Mouse (Mus musculus): ENCODE results near the gene Pxk.
"Not testable (repeated sequence)": the region's sequence is repeated elsewhere in the genome, so short reads cannot be mapped to it uniquely, and the experiment has no call there.

Gene Pxk

DNA sequence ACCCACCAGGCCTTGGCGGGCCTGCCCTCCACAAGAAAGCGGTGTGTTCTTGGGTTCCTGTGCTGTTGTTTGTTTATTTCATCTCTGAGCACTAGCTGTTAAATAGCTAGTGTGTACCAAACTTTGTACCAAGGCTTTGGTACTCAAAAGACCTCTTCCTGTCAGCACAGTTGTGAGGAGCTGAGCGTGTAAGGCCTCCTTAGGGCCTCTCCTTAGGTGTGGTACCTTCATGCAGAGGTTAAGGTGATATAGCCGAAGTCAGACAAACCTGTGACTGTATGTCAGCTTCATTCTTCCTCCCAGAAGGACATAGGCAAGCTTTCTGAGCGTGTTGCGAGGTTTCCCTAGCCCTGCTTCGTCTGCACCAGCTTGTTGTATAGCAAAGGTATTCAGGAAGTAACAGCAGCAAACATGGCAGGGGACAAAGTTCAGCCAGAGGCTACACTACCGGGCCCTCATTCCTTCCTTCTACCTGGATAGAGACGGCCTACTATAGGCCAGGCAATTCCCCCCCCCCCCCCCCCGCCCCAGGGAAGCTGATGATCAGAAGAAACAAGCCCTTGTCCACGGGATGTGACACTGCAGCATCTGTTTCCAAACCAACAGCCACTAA lies 48.7 kb downstream of the Pxk start:
- peak; percentile 78 for DNase-seq (ENCODE audit: low spot score)

DNA sequence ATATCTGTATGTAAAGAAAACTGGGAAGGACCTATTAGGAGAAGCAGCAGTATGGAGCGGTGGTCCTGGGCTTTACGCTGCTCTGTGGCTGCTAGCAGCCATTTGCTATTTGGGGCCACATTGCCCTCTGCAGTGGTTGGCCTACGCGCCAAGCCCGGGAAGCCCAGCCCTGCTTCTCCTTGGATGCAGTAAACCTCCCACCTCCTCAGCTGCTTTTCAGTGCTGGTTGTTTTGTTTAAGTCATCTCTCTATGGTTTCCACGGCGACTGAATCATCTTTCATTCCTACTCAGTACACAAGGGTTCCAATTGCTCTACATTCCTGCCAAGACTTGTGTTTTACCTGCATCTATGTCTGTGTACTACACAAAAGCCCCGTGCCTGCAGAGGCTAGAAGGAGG lies 50.8 kb downstream of the Pxk start:
- DNase-seq (ENCODE audit: low spot score), result no peak

GRCm38 (mm10) chr14:8151757-8152156 lies 53.7 kb downstream of the Pxk start:
- DNase-seq (ENCODE audit: low spot score), result no peak

GRCm38 (mm10) chr14:8154072-8154471 lies 56.1 kb downstream of the Pxk start:
- DNase-seq (ENCODE audit: low spot score), result no peak

- DNase-seq (ENCODE audit: low spot score), result no peak
Measured at GRCm38 (mm10) chr14:8156947-8157346, 58.9 kb downstream of the Pxk start.

- no peak for DNase-seq (ENCODE audit: low spot score)
Measured at GRCm38 (mm10) chr14:8158721-8159120, 60.7 kb downstream of the Pxk start.

- DNase-seq (ENCODE audit: low spot score), result no peak
Measured at GRCm38 (mm10) chr14:8159141-8159540, 61.1 kb downstream of the Pxk start.

- no peak for DNase-seq (ENCODE audit: low spot score)
Measured at GRCm38 (mm10) chr14:8161777-8162176, 63.8 kb downstream of the Pxk start.

DNA sequence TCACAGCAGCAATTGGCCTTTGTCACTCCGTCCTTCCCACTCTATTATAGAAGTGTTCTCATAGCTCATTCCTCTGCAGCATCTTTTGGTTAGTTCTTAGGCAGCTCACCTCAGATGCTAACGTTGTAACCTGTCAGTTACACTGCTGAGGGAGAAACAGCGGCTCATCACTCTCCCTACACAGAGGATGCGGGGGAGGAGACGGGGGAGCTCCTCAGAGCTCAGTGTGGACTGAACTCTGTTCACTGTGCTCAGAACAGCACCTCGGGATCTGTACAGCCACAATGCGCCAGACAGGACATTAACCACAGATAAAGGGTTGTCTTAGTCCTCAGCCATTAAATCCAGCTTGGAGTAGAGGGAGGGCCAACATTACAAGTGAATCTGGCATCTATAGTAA lies 66.5 kb downstream of the Pxk start:
- no peak for DNase-seq (ENCODE audit: low spot score)

DNA sequence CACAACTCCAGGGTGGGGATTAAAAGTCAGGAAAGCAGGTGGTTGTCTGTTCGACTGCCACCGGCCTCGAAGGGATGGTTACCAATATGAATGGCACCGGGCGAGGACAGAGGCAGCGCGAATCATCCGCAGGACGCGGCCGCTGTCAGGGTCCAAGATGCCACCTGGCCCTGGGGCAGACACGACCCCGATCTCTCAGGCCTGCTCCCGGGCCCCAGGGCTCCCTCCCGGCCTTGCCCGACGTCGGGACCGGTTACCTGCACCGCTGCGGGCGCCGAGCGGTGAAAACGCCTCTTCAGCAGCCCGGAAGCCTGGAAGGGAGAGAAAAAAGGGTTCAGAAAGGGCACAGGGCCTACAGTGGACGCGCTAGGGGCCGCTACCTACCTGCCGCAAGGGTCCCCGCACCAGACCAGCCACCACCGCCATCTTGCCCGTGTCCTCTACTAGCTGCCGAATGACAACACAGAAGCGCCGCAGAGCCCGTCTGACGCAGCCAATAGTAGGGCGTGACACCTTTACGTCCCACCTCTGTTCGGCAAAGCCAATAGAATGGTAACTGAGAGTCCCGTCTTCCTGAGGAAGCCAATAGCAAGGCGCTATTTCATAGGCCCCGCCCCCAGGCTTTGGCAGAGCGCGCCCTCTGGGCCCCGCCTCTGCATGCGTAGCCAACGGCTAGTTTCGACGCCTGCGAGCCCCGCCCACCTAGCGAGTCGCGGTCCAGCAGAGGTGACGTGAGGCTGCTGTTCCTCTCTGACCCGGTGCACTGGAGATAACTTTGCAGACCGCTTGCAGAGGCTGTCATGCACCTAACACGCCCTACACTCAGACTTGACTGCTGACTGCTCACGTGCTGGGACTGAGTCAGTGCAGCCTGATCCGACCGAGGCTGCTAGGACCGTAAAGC lies 74.7 kb downstream of the Pxk start, which contains the start of gene Pdhb:
TSS of gene Pdhb (minus strand) at position 519 of the 904 bp plus-strand sequence.
- DNase-seq (ENCODE audit: low spot score), result peak; percentile 99

DNA sequence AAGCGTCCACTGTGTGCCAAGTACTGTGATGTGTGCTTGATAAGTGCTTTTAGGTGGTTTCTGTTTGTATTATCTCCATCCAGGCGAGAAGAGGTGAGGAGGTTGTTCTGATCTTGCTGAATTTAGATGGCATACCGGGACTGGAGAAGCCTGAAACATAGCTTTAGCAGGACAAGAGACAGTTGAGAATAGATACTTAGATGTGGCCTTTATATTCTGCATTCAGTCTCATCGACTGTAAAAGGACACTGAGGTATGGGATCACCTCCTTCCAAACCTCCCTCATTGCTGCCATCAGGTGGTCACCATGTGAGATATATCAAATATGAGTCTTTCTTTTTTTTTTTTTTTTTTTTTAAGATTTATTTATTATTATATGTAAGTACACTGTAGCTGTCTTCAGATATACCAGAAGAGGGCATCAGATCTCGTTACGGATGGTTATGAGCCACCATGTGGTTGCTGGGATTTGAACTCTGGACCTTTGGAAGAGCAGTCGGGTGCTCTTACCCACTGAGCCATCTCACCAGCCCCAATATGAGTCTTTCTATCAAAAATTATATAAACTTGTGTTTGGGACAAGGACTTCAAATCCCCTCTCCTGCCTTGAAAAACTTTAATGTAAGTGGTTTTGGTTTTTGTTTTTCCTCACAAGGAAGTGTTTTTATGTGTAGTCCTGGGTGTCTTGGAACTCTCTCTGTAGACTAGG lies 75.7 kb downstream of the Pxk start:
- DNase-seq (ENCODE audit: low spot score), result not testable (repeated sequence)

GRCm38 (mm10) chr14:8174634-8175033 lies 76.6 kb downstream of the Pxk start:
- DNase-seq (ENCODE audit: low spot score), result no peak

DNA sequence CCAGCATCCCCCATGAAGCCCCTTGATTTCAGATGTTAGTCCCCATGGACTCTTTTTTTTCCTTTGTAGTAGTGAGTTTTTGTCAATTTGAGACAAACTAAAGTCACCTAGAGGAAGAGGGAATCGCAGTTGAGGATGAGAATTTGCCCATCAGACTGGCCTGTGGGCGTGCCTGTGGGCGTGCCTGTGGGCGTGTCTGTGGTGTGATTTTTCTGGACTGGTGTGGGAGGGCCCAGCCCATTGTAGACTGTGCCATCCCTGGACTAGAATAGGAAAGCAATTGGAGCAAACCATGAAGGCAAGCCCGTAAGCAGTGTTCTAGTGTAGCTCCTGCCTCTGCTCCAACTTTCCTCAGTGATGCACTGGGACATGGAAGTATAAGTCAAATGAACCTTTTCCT lies 78.2 kb downstream of the Pxk start:
- no peak for DNase-seq (ENCODE audit: low spot score)

DNA sequence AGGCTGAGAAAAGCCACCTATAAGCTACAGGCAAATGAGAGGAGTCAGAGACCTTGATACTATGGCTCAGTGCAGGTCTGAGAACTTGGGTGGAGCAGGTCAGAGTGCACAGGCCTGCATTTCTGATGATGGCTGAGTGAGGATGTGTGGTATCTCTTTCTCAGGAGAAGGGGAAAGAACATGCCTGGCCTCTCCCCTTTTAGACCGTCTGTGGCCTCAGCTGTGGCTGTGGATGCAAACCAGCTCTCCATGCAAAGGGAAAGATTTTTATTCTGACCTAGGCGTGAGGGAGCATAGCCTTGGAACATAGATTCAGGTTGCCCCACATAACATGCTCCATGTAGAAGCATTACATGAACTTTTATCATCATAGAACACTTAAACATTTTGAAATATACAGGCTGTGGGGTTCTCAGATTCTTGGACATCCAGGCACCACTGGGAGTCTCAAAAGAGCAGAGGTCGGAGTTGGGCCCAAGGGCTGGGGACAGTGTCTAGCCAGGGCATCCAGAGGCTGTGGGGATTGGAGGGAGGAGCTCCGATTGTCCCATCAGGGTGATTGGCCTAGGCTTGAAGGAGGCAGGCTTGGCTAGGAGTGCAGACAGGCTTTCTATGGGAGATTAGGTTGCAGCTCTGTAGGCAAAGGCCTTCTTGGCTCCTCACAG lies 82.5 kb downstream of the Pxk start:
- DNase-seq (ENCODE audit: low spot score), result no peak

GRCm38 (mm10) chr14:8183330-8183729 lies 85.3 kb downstream of the Pxk start:
- DNase-seq (ENCODE audit: low spot score), result no peak

GRCm38 (mm10) chr14:8186278-8187045 lies 88.5 kb downstream of the Pxk start:
- DNase-seq (ENCODE audit: low spot score), result no peak

DNA sequence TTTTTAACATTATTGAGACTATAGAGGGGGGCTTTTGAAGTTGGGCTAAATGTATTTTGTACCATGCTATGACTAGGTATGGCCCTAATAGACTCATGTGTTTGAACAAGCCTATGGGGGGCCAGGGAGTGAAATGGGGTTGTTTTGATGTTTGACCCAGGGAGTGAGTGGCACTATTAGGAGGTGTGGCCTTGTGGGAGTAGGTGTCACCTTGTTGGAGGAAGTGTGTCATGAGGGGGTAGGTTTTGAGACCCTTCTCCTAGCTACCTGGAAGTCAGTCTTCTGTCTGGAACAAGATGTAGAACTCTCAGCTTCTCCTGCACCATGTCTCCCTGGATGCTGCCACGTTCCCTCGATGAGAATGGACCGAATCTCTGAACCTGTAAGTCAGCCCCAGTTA lies 92.5 kb downstream of the Pxk start:
- DNase-seq (ENCODE audit: low spot score), result no peak

GRCm38 (mm10) chr14:8191331-8191965 lies 93.4 kb downstream of the Pxk start:
- no peak for DNase-seq (ENCODE audit: low spot score)

DNA sequence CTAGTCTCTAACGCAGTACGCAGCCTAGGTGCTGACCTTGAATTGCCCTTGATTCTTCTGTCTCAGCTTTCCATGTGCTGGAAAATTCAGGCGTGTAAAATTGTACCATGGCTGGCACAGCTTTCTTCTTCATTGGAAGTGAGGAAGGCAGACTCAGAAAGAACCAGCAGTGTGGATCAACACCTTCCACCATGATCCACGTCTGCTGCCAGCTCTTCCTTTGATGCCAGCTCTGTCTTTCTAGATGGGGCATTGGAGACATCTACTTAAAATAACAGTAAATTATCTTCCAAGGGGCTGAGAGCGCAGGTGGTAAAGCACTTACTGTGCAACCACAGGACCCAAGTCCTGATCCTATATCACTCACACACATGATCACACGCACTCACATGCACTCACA lies 94.7 kb downstream of the Pxk start:
- no peak for DNase-seq (ENCODE audit: low spot score)

DNA sequence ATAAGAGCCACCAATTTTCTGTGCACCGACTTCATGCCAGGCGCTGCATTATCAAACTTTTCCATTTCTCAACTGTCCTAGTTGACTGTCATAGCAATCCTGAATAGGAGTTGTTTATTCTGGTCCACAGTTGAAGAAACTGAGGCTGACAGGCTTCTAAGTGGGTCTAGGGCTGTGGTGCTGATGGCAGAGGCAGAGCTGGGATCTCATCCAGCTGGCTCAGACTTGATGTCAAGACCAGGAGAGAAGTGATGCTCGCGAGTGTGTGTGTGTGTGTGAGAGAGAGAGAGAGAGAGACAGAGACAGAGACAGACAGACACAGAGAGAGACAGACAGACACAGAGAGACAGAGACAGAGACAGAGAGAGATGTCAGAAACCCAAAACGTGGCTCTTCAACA lies 102.8 kb downstream of the Pxk start:
- no peak for DNase-seq (ENCODE audit: low spot score)

GRCm38 (mm10) chr14:8201715-8202114 lies 103.7 kb downstream of the Pxk start:
- no peak for DNase-seq (ENCODE audit: low spot score)
